Mouse (Mus musculus) liver (tissue): ENCODE measurements around the gene Plcl2.
"Not testable (repeated sequence)": the region's sequence is repeated elsewhere in the genome, so short reads cannot be mapped to it uniquely, and the experiment has no call there.

Experiments
- DNase-seq: peaks from one replicate; pipeline ENCODE4 v3.0.0-alpha.2; 2020; ENCODE audit warnings: mixed read lengths

Gene Plcl2

DNA sequence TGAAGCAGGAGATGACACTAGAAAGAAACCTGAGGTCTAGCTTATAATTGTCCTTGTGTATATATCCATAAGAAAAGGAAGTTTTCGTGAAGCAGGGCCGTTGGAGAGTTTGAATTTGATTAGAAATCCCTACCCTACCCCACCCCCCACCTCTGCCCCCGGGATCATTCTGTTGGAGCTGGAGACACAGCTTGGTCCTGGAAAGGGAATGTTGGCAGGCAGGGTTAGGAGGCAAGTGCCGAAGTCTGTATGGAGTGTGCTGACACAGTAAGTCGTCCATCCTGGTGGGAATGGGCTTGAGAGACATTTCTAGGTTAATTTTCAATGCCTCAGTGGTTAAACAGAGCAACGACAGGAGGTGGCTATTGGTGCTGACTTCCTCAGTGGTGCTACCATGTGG, 8.4 kb upstream of the Plcl2 start:
- no peak for DNase-seq

DNA sequence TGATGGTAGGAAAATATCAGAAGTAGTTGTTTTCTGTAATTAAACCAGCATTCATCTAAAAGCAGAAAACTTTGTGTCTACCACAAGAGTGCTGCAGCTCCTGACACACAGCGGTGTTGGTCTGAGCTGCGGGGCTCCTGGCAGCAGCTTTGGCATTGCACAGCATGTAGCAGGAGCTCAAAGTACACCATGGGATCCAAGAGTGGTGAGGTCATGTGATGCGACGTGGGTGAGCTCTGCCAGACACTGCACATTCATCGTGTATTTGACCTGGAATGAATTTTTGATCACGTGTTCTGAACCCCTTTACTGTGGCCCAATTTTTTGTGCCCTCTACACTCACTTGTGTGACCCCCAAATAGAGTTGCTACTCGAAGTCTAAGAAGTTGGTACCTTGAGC, 6.1 kb upstream of the Plcl2 start:
- no peak for DNase-seq

DNA sequence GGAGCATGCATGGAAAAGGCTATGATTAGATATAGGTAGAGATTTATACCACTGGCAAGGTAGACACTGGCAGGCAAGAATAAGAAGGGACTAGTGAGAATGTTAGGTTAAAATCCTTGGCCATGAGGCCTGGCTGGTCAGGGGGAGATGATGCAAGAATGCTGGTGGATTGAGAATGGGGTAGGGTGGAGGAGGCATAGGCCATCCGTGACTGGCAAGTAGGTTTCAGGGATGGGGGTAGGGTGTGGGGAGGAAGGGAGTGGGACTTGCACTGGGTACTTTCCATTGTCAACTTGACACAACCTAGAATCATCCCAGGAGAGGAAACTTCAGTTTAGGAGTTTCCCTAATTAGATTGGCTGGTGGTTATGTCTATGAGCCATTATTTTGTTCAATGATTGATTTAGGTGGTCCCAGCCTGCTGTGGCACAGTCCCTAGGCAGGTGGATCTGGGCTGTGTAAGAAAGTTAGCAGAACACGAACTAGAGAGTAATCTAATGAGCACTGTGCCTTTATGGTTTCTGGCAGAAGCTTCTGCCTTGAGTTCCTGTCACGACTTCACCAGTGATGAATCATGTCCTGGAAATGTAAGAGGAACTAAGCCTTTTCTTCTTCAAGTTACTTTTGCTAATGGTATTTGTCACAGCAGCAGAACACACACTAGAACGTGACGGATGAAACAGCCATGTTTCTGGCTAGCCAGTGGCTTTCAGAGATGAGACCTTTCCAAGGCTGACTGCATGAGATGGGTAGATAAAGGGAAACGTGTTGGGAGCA, 4.9 kb upstream of the Plcl2 start:
- no peak for DNase-seq

DNA sequence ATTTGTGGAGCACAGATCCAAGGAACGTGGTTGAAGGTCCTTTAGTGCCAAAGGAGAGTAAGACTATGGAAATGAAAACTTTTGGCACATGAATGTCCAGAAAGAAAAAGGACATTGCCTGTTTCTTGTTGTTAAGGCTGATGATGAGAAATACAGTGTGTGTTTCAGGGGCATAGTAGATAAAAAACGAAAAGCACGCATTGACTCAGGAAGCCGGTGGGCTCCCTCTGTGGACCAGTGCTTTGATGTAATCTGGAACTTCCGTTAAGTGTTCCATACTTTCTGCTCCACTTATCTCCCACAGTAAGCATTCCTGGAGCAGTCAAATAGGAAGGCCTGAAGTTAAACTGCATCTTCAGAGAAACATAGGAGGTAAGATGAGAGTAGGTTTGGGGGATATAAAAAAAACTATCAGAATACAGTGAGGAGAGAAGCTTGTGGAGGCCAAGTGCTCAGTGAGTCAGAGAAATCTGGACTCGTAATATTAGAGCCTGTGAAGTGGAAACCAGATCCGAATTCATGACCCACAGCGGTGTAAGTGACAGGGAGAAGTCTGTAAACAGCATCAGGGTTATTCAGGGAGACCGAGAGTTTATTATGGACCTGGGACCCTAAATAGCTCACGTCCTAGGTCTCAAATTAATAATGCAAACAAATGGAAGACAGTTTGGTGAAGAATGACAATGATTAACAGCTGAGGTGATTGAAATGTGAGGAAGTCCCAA, 3.1 kb upstream of the Plcl2 start:
- DNase-seq, result no peak

DNA sequence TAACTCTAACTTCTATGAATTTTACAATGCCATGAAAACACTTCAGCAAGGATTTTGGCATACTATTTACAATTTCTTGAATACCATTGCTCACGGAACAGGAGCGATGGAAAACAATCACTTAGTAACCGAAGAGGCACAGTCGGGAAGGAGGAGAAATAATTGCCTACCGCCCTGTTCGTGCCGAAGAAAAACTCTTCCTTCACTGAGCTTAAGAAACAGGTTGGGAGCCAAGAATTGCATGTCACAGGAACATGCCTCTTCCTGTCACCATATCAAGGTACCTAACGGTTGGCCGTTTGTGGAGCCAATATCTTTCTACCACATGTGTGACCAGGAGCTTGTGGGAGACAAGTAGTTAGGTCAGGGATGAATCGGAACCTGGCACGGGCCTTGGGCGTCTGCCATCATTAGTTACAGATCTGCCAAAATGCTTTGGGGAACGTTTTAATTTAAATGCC, 2.3 kb upstream of the Plcl2 start:
- DNase-seq, result no peak

DNA sequence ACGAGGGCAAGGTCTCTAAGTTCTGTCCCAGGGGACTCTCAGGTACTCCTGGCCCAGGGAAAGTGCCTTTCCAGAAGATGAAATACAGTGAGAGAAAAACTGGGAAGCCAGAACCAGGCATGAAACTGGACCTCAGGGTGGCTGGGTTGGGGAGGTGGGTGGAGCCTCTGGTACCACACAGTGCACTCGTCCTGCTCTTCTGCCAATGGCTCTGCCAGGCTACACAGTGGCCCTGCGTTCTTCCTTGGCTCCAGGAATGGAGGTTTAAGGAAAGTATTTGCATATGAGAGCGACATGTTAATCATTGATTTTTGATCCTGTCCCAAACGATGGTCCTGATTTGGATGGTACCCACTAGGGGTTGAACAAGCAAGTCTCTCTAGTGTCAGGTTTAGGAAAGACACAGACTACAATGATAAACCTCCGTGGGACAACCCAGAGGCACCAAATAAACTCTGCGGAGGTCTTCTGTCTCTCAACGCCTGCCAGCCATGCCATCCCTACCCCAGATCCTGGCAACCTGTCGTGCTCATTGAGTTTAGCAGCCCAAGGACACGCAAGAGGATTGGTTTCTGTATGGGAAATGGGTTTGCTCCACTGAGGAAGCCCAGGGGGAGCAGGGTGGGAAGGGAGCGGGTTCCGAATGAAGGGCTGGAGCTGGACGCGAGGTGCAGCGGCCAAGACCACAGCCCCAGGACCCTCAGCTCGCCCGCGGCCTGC, 988 bp upstream of the Plcl2 start:
- DNase-seq, result no peak

DNA sequence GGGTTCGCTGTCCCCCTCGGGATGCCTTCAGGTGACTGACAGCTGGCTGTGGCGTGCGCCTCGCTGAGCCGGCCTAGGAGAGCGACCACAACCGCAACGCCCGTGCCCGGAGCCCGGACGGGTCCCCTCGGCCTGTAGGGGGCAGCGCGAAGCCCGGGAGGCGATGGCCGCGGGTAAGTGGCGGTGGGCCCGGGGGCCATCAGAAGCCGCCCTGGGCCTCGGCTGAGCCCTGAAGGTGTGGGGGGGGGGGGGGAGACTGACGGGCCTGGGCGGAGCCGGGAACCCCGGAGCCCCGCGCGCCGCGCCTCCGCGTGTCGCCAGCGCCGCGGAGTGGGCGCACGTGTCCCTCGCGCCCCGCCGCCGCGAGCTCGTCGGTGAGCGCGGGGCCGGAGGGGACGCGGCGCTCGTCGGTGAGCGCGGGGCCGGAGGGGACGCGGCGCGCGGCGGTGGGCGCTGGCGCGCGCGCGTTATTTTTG, 390 bp upstream of the Plcl2 start:
- peak; percentile 71 for DNase-seq

DNA sequence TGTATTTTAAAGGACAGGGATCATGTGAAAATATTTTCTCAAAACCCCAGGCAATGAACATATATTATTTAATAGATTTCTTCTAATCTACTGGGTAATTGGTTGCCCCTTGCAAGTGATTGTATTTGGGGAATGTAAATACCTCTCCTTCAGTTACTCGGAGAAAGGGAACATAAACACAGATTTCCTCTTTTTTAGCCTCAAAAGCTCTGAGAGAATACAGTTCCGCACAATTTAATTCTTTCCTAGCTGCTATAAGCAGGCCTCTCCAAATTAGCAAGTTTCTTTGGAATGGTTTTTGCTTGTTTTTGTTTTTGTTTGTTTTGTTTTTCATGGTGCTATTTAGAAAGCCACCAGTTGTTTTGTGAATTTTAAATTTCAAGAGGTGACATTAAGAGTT, 1.1 kb downstream of the Plcl2 start:
- DNase-seq, result no peak

DNA sequence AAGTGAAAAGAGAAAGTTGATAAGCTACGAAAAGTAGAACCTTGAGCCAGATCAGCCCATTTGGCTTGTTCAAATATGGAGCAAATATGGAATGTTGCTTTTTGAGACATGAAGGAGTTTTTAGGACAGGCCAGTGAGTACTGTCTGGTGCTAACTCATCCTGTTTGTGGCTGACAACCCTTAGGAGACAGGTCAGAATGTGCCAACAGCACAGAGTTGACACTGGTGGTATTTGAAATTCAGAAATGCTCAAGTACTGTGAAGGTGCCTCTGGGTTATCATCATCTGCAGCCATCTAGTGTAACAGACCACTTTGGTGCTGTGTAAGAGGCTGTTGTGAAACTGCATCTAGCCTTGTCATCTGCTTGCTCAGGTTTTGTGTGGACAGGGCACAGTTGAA, 1.5 kb downstream of the Plcl2 start:
- DNase-seq, result no peak

DNA sequence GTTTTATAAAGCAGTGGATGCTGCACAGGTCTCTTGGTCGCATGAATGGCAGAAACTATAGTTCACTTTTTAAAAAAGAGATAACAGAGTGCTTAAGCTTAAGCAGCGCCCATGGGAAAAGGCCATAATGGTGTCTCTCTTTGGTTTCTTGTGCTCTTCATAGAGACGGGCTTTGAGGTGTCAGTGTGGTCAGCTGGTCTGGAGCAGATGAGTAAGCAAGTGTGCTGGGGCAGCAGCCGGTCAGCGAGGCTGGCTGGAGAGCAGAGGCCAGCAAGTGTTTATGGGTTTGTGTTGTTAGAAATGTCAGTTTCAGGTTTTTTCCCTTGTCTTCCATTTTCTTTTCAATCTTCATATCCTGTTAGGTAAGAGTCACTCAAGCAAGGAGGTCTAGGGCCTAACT, 3.0 kb downstream of the Plcl2 start:
- DNase-seq, result no peak

DNA sequence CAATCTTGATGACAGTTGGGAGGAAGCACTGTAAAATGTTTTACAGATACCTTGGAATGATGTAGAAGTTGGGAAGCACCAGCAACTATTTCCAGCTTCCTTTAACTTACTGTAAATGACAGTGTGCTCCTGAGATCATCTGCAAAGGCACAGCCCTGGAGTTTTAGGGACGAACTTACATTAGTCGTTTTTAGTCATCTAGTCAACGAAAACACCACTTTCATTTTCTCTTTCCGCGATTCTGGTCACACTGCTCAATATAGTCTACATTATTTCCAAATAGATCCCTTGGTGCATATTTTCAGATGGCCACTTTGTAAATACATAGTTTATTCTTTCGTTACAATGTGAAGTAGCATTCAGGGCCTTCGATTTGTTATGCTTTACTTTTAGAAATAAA, 3.6 kb downstream of the Plcl2 start:
- no peak for DNase-seq

DNA sequence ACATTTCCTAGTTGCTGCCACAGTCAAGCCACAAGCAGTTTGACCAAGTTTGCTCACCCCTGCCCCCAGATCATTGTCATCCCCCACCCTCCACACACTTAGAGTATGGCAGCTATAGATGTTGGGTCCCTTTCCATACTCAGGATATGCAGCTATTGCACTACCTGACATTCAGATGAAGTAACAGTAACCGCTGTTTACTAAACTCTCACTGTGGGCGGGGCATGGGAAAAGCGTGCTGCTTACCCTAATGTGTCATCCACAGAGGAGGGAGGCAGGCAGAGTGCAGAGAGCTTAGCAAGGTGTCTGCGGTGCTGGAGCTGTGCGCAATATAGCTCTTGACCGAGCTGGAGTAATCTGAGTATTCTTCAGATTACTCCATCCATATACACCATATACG, 4.2 kb downstream of the Plcl2 start:
- DNase-seq, result no peak

DNA sequence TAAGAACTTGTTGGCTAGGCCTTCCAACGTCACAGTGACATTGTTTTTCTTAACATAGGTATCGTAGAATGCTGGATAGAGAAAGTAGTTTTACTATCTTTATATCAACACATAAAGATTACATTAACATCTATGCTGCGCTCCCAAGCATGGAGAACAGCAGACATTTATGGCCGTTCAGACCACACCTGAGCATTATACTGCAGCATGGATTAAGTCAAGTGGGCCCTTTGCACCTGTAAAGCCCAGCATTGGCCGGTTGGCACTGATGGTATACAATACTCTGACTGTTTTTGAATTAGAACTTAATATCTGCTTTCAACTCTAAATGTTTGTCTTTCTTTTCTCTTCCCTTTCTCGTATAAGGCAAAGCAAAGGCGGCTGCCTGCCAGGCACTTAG, 4.8 kb downstream of the Plcl2 start:
- DNase-seq, result no peak

DNA sequence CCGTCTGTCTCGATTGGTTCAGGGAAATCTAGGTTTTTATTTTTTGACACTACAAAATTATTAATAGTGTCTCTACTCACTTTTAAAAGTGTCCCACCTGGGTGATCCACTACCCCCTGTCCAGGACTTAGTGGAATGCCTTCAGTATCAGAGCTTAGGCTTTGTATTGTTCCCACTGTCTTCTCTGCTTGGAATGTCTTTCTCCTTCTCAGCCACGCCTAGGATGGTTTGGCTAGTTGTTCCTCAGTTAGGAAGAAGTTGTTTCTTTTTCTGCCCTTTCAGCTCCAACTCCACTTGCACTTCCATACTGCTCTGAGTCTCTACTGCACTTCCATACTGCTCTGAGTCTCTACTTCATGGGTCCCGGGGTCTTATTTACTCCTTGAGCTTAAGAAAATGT, 6.7 kb downstream of the Plcl2 start:
- DNase-seq, result no peak

DNA sequence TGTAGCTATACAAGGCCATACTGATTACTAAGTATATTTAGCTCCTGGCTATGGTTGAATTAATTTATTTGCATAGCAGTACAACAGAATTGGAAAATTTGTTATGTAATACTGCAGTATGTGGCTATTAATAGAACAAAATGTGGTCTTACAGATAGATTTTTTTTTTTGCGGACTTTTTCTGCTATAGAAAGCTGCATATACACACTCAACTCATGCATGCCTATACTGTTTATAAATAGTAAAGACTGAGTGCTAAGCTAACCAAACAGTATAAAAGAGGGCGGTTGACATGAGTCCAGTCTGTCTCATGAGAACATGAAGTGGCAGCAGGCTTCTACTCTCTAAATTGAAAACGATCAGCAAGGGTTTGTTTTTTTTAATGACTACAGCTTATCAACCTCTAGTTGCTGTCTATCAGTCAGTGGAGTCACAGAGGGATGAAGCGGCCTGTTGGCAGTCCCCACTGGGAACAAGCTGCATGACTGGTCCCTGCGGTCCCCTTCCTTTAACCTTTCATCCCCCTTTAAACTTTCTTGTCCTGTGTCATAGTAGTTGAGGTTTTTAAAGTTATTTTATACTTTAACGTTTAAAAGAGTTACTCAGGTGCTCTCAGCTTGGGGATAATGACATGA, 8.7 kb downstream of the Plcl2 start:
- DNase-seq, result no peak

DNA sequence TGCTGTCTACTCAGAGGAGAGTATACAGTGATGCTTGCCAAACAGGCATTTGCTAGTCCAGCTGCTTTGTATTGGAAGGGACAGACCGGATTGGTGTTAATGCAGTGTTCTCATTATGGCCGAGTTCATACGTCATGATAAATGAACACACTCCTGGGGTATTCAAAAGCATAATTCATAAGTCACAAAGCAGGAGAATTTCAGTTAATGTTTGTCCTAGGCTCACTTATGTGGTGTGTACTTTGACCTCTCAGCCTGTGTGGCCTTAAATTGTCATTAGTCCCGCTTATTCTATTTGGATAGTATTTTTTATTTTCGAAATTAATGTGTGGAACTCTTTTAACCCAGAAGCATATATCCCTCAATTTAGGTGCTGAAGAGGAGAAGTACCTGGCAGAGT, 10.4 kb downstream of the Plcl2 start:
- no peak for DNase-seq

DNA sequence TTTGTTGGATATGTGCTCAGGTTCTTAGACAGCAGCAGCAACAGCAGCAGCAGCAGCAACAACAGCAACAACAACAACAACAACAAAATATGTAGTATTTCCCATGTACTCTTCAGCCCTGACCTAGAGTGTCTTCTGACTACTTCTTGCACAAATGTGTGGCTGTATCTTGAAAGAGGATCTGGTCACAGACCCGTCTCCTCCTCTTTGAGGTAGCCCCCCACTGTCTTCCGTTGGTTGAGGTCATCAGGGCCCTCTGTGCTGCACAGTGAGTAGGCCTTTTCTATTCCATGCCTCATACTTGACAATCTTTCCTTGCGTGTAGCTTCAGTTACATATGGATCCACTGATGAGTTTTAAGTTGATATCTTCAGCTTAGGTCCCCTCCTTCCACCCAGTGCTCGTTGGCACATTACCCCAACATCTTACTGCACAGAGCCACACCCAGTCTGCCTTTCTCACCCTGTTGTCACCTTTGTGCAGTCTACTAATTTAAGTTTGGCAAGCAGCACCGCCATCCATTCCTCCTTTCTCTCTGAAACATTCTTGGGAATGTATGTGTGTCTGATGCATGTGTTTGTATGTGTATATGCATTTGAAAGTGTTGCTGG, 13.4 kb downstream of the Plcl2 start:
- DNase-seq, result no peak

DNA sequence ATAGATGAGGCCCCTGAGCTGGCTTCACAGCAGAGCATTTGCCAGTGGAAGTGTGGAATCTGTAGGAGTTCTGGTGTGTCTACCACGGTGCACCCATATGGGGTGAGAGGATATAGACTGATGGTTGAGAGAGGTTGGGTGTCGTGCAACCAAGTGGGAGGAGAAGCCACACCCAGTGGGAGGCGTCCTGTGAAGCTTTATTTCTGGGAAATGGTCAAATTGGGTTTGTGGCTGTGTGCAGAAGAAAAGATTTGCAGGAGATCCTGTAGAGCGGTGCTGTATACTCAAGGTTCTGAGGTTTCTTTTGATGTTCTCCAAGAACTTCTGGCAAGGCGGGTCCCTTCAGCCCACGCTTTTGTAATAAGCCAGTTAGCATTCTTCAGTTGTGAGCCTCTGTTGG, 15.8 kb downstream of the Plcl2 start:
- no peak for DNase-seq

DNA sequence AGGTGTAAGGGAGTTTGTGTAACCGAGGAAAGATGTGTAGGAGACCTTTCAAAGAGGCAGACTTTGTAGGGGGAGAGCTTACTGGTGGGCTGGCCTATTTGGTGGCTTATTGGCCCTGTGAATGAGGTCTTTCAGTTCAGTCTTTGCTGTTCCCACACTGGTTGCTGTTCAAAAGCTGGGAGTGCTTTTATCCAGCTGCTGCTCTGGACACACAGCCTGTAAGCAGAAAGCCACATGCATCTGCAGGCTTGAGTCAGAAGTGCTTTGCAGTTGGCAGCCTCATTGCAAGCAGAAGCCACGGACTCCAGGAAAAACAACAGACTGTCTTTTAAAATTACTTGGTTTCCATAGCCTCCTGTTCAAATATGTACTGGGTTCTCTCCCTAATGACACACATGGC, 16.6 kb downstream of the Plcl2 start:
- no peak for DNase-seq

DNA sequence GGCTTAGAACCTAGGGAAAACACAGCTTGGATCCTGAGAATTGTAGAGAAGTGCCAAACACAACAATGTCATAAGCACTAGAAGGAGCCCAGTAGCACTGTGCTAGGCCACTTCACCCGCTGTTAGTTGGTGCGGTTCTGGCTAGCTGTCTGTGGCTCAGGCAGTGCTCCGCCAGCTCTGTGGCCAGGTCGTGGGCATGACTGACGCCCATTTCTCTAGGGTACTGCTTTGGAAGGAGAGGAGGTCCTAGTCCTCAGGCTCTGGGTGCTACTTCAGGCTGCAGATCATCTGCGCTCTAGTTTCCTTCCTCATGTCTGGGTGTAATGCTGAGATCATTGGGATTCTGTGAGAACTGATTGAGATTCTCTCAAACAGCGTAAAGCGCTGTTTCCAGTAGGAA, 20.9 kb downstream of the Plcl2 start:
- DNase-seq, result no peak

DNA sequence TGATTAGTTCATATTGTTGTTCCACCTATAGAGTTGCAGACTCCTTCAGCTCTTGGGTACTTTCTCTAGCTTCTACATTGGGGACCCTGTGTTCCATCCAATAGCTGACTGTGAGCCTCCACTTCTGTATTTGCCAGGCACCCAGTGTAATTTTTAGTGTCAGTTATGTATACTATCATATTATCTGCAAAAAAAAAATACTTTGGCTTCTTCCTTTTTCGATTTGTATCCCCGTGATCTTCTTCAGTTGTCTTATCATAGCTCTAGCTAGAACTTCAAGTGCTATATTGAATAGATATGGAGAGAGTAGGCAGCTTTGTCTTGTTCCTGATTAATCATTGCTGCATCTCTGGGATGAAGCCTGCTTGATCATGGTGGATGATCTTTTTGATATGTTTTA, 25.7 kb downstream of the Plcl2 start:
- DNase-seq, result not testable (repeated sequence)

DNA sequence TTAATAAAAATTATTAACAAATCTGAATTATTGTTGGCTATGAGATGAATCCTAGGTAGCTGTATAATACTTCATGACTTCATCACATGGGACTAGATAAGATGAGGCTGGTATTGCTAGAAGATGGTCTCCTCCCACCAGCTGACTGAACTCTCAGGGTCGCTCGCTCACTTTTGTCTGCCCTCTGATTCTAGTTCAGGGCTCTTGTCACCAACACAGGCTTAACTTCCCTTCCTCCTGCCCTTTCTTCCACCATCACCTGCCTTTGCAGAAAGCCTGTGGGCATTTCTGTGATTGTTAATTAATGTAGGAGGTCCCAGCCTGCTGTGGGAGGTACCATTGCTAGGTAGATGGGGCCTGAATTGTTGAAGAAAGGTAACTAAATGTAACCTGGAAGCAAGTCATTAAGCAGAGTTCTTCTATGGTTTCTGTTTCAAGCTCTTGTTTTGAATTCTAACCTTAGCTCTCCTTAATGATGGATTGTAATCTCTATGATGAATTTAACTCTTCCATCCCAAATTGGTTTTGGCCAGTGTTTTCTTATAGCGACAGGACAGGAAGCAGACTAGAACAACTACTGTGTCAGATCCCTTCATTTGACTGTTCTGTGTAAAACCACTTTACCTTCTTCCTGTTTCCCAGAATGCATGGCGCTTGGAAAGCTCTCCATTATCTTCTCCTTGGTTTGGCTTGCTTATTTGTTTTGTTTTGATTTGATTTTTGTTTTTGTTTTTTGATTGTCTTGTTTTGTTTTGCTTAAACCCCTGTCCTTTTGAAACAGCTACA, 27.4 kb downstream of the Plcl2 start:
- no peak for DNase-seq
